Mouse (Mus musculus) C3H10T1/2 (cell line): ENCODE results near the gene Ip6k1. TPM values are rescaled to one million over a fixed set of nuclear protein-coding genes. Genes with fewer than 3 reads are reported as not detected.

Source experiments
- polyA plus RNA-seq, 2 experiments: library from polyadenylated mRNA; unstranded; fragments of >200 nt; fragmentation: generic; extraction: Trizol; gene quantifications; one replicate each; pipeline ENCODE4 v1.2.1; 2012; ENCODE audit warnings: missing spikeins in 2 of 2

Gene Ip6k1
- 10 to 100 TPM; 20.1 to 64.7 TPM for polyA plus RNA-seq

GRCm38 (mm10) chr9:108001922-108002770 is at the start of gene Ip6k1:
TSS of gene Ip6k1 (plus strand) at chr9:108002501.

GRCm38 (mm10) chr9:107975399-107976386 is 26.6 kb upstream of the Ip6k1 start, which contains the start of gene Uba7:
TSS of gene Uba7 (plus strand) at chr9:107975505.

GRCm38 (mm10) chr9:107982681-107983346 is 19.5 kb upstream of the Ip6k1 start, which contains the start of gene Gm20661:
TSS of gene Gm20661 (plus strand) at chr9:107983058.

GRCm38 (mm10) chr9:107985131-107986119 is 16.9 kb upstream of the Ip6k1 start, which contains the start of gene Inka1:
TSS of gene Inka1 (minus strand) at chr9:107985879.

GRCm38 (mm10) chr9:107992197-107992596 is 10.1 kb upstream of the Ip6k1 start, which contains the start of gene Cdhr4:
TSS of gene Cdhr4 (plus strand) at chr9:107992497.

GRCm38 (mm10) chr9:107996049-107996448 is 6.3 kb upstream of the Ip6k1 start, which contains the start of gene Gm20662:
TSS of gene Gm20662 (plus strand) at chr9:107996349.

GRCm38 (mm10) chr9:108049016-108049455 is 46.7 kb downstream of the Ip6k1 start, which contains the start of gene Gmppb:
TSS of gene Gmppb (plus strand) at chr9:108049242.

GRCm38 (mm10) chr9:108052885-108053664 is 50.8 kb downstream of the Ip6k1 start, which contains the start of gene Amigo3:
TSS of gene Amigo3 (plus strand) at chr9:108053159.

GRCm38 (mm10) chr9:108080168-108080567 is 77.9 kb downstream of the Ip6k1 start, which contains the start of gene Mst1:
TSS of gene Mst1 (plus strand) at chr9:108080436.

GRCm38 (mm10) chr9:108082988-108083431 is 80.7 kb downstream of the Ip6k1 start, which contains the start of gene Rnf123:
TSS of gene Rnf123 (minus strand) at chr9:108083346.

GRCm38 (mm10) chr9:108094184-108094941 is 92.1 kb downstream of the Ip6k1 start, which contains the start of gene Apeh:
TSS of gene Apeh (minus strand) at chr9:108094606.

Other genes starting within 250 kb of the Ip6k1 start
- gene Rbm5, start 231.5 kb upstream of the Ip6k1 start, polyA plus RNA-seq, result 10 to 100 TPM in 1 of 2 experiments, 1 to 10 TPM in 1; 5.9 to 52.6 TPM
- gene Rbm6, start 129.3 kb upstream of the Ip6k1 start, polyA plus RNA-seq, result 10 to 100 TPM in 1 of 2 experiments, 1 to 10 TPM in 1; 1.3 to 11.3 TPM
- 10 to 100 TPM; 12.1 to 12.4 TPM for gene Mon1a, start 114.3 kb upstream of the Ip6k1 start, polyA plus RNA-seq
- under 1 TPM; 0.01 to 0.37 TPM for gene Mst1r, start 95.6 kb upstream of the Ip6k1 start, polyA plus RNA-seq
- gene Actl11, start 74.0 kb upstream of the Ip6k1 start, polyA plus RNA-seq, result not detected
- gene Camkv, start 66.8 kb upstream of the Ip6k1 start, polyA plus RNA-seq, result not detected
- 10 to 100 TPM in 1 of 2 experiments, 1 to 10 TPM in 1; 6.0 to 11.0 TPM for gene Traip, start 52.4 kb upstream of the Ip6k1 start, polyA plus RNA-seq
- 10 to 100 TPM in 1 of 2 experiments, 1 to 10 TPM in 1; 1.4 to 20.0 TPM for gene Uba7, start 27.0 kb upstream of the Ip6k1 start, polyA plus RNA-seq
- gene Gm20661, start 19.4 kb upstream of the Ip6k1 start, polyA plus RNA-seq, result not detected
- 10 to 100 TPM in 1 of 2 experiments, 1 to 10 TPM in 1; 5.8 to 11.8 TPM for gene Inka1, start 16.6 kb upstream of the Ip6k1 start, polyA plus RNA-seq
- gene Cdhr4, start 10.0 kb upstream of the Ip6k1 start, polyA plus RNA-seq, result under 1 TPM in 1 of 2 experiments, not detected in 1; 0.40 TPM
- under 1 TPM; 0.15 to 0.91 TPM for gene Gm20662, start 6.2 kb upstream of the Ip6k1 start, polyA plus RNA-seq
- 10 to 100 TPM; 14.7 to 20.6 TPM for gene Gmppb, start 46.7 kb downstream of the Ip6k1 start, polyA plus RNA-seq
- 1 to 10 TPM in 1 of 2 experiments, under 1 TPM in 1; 0.61 to 3.6 TPM for gene Amigo3, start 50.7 kb downstream of the Ip6k1 start, polyA plus RNA-seq
- gene Mst1, start 77.9 kb downstream of the Ip6k1 start, polyA plus RNA-seq, result under 1 TPM; 0.05 to 0.18 TPM
- 10 to 100 TPM; 15.3 to 28.3 TPM for gene Rnf123, start 80.8 kb downstream of the Ip6k1 start, polyA plus RNA-seq
- 10 to 100 TPM; 82.7 to 98.4 TPM for gene Apeh, start 92.1 kb downstream of the Ip6k1 start, polyA plus RNA-seq
- gene Bsn, start 187.9 kb downstream of the Ip6k1 start, polyA plus RNA-seq, result under 1 TPM; 0.13 to 0.14 TPM